Comparison of ENCODE assay signal across 9 mouse cellular contexts in the genomic region with DNA sequence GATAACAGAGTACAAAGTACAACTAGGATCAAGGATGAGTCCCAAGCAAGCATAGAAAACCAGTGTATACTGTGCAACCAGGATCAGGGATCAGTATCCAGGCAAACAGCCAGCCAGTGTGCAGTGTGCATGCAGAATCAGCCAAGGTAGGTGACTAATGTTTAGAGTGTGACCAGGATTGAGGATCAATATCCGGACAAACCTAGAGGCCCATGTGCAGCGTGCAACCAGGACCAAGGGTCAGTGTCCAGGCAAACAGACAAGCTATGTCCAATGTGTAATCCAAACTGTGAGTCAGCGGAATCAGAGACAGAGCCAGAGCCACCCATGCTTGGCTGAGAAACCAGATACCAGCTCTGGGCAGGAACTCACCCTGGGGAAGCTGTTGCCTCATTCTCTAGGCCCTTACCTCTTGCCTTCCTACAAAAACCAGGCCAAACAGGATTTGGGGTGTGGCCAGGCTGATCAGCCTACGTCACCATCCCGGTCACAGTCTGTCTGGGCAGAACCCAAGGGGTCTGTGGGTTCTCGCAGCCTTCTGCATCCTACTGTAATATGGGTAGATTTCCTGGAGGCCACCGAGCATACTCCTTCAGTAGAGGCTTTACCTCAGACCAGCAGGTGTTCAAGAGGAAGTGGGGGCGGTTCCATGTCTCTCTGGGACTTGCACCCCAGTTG. TPM values are rescaled to one million over a fixed set of nuclear protein-coding genes. Genes with fewer than 3 reads are reported as not detected.
A peak's percentile ranks its signal among the peaks of the same experiment; 100 is the strongest.
DNase-seq lines count a peak whose midpoint lies in the region; TF ChIP-seq lines count a peak whose summit lies in the region.
"Had no signal": no experiment of that assay in that cellular context is flagged by ENCODE, and none has a peak within 500 bp of the region (broad histone marks: within the 10 kb centered on the region; RNA-seq: fewer than 3 reads in every experiment).

No protein-coding gene starts in this region.

- no peak for TF ChIP-seq POLR2A in lung, adult 2 months (IDR thresholded peaks at IDR 0.05; ENCODE audit: borderline replicate concordance, extremely low read depth, low read depth, low read length)

- 62% methylated on average over 8 of the region's 8 CpGs for WGBS in lung, adult 2 months

- no peak overlapping the region for H3K4me3 ChIP-seq in gastrocnemius, adult 2 months
- no peak overlapping the region for H3K4me3 ChIP-seq in lung, adult 2 months (replicated peaks; ENCODE audit: extremely low read depth, low read depth, low read length)
- no peak overlapping the region for H3K4me3 ChIP-seq in left cerebral cortex, adult 2 months
- H3K4me3 ChIP-seq: embryonic facial prominence, embryonic 13.5 days had no signal

- peaks cover 18% of the 10 kb centered on the region for H3K4me1 ChIP-seq in lung, adult 2 months (ENCODE audit: control insufficient read depth, insufficient read depth, low read length)

- intact Hi-C loops in gastrocnemius, adult 2 months (cut with DNase I), result no loop called here
- intact Hi-C loops in left cerebral cortex, postnatal 4 days (cut with DNase I), result no loop called here
- intact Hi-C loops in left cerebral cortex, adult 2 months (cut with DNase I), result no loop called here

- DNase-seq in adipocyte (ENCODE audit: low spot score), result peak; percentile 93
- peak; percentile 87 for DNase-seq in gastrocnemius, adult 2 months
- DNase-seq in kidney, adult 11 months, result peak; percentile 89
- peak; percentile 49 for DNase-seq in lung, adult 2 months
- DNase-seq in urinary bladder, adult 2 months (ENCODE audit: low spot score), result peak; percentile 46
- no peak for DNase-seq in left cerebral cortex, postnatal 4 days
- no peak for DNase-seq in retina, embryonic 14.5 days (ENCODE audit: low spot score)
- no peak for DNase-seq in left cerebral cortex, adult 2 months (ENCODE audit: extremely low spot score in 1 of 2, low spot score in 2 of 2)

- H3K27ac ChIP-seq in gastrocnemius, adult 2 months, result peak overlapping the region; percentile 92
- no peak overlapping the region for H3K27ac ChIP-seq in left cerebral cortex, adult 2 months

- TF ChIP-seq CTCF in gastrocnemius, adult 2 months (IDR thresholded peaks at IDR 0.05), result no peak
- TF ChIP-seq CTCF in lung, adult 2 months (IDR thresholded peaks at IDR 0.05; ENCODE audit: insufficient read depth, low read length), result no peak
- no peak for TF ChIP-seq CTCF in left cerebral cortex, adult 2 months (IDR thresholded peaks at IDR 0.05)

RNA-seq across cellular contexts. Expression of gene Irf2bp2, which starts 20.4 kb away (rescaled TPM):
- total RNA-seq in gastrocnemius, adult 2 months (2021), result 10 to 100 TPM; 28.6 to 81.6 TPM
- 81.2 and 127 TPM in 2 replicates for polyA plus RNA-seq in lung, adult 2 months (2012; rRNA removed)
- 33.4 and 35.5 TPM in 2 replicates for polyA plus RNA-seq in urinary bladder, adult 2 months (2012; rRNA removed)
- 10 to 100 TPM; 52.6 to 53.0 TPM for total RNA-seq in left cerebral cortex, postnatal 4 days (2021)
- total RNA-seq in left cerebral cortex, adult 2 months (2021), result 10 to 100 TPM; 63.9 to 78.4 TPM

Comparison
In these comparisons a context has a peak if more than half of its experiments do, and no peak if none do; other contexts are left out.
1. DNase-seq: peak in adipocyte (single experiment), gastrocnemius, adult 2 months (single experiment), kidney, adult 11 months (single experiment), lung, adult 2 months (single experiment) and urinary bladder, adult 2 months (single experiment); none in left cerebral cortex, postnatal 4 days (single experiment), retina, embryonic 14.5 days (single experiment) and left cerebral cortex, adult 2 months (0 of 2).